Mouse (Mus musculus) bone marrow macrophage, adult 2 months (primary cell): ENCODE results near the gene Hpgd.

ENCODE experiments used
- CTCF ChIP-seq: IDR thresholded peaks from 2 replicates; pipeline ENCODE4 v1.5.1; 2012; ENCODE audit warnings: low read depth, mild to moderate bottlenecking, low read length, moderate library complexity
- POLR2A ChIP-seq: IDR thresholded peaks from 2 replicates; pipeline ENCODE4 v1.6.1; 2012; ENCODE audit warnings: mild to moderate bottlenecking, low read depth, low read length, borderline replicate concordance

- no peak for TF ChIP-seq POLR2A
- TF ChIP-seq CTCF = no peak
Observed at GRCm38 (mm10) chr8:56345641-56346420, 51.4 kb downstream of the Hpgd start.
